ENCODE assay signal across 9 mouse cellular contexts in genomic region chr7:127773664-127774384, GRCm38 (mm10). TPM values are rescaled to one million over a fixed set of nuclear protein-coding genes. Genes with fewer than 3 reads are reported as not detected.
DNase-seq lines count a peak whose midpoint lies in the region; ATAC-seq and TF ChIP-seq lines count a peak whose summit lies in the region.
"Had no signal": no experiment of that assay in that cellular context is flagged by ENCODE, and none has a peak within 500 bp of the region (broad histone marks: within the 10 kb centered on the region; RNA-seq: fewer than 3 reads in every experiment).

No protein-coding gene starts in this region.

- ATAC-seq in hindbrain, embryonic 16.5 days: no peak

- in situ Hi-C loops in ES-E14 (cut with MboI; ENCODE audit: low sequenced_read_pairs in 2 of 2, unreplicated experiment in 2 of 2): no loop called here

- no peak overlapping the region for H3K9ac ChIP-seq in hindbrain, embryonic 16.5 days (ENCODE audit: low read depth, low read length)
- H3K9ac ChIP-seq in ES-E14 (ENCODE audit: insufficient read depth, low read depth, low read length, poor library complexity, severe bottlenecking): 0 out of 2 replicates have a peak overlapping the region, but pooled peaks have one; percentile 26
- H3K9ac ChIP-seq: embryonic facial prominence, embryonic 15.5 days had no signal

- no peak overlapping the region for H3K4me2 ChIP-seq in hindbrain, embryonic 16.5 days (ENCODE audit: low read length)
- H3K4me2 ChIP-seq: embryonic facial prominence, embryonic 15.5 days had no signal

- H3K27me3 ChIP-seq in hindbrain, embryonic 10.5 days (ENCODE audit: insufficient read depth, poor library complexity, severe bottlenecking): no peaks in the 10 kb centered on the region
- no peaks in the 10 kb centered on the region for H3K27me3 ChIP-seq in hindbrain, embryonic 16.5 days (replicated peaks; ENCODE audit: control insufficient read depth, insufficient read depth, low read length)
- H3K27me3 ChIP-seq: embryonic facial prominence, embryonic 15.5 days had no signal

- no peak overlapping the region for H3K27ac ChIP-seq in hindbrain, embryonic 10.5 days
- no peak overlapping the region for H3K27ac ChIP-seq in hindbrain, embryonic 16.5 days (ENCODE audit: low read depth, low read length)
- no peak overlapping the region for H3K27ac ChIP-seq in ES-E14 (ENCODE audit: insufficient read depth, low read depth, low read length, poor library complexity, severe bottlenecking)
- H3K27ac ChIP-seq: embryonic facial prominence, embryonic 15.5 days had no signal

- peak; percentile 67 for DNase-seq in hindbrain, embryonic 10.5 days (ENCODE audit: low spot score)
- DNase-seq in ES-E14 (ENCODE audit: low read depth, low spot score): peak; percentile 79
- peak; percentile 84 for DNase-seq in cerebellum, adult 11-12 months
- DNase-seq in gastrocnemius, adult 8-10 months (ENCODE audit: low spot score in 2 of 2): peak; percentile 33 to 59
- peak; percentile 53 to 78 for DNase-seq in layer of hippocampus, adult 18-20 months (ENCODE audit: low spot score in 2 of 2)
- DNase-seq in lung, postnatal 36 days: peak; percentile 84
- DNase-seq in spleen, postnatal 4 days (ENCODE audit: low spot score in 2 of 2): peak; percentile 81 to 90

- H3K36me3 ChIP-seq in hindbrain, embryonic 10.5 days: peaks cover 5% of the 10 kb centered on the region
- H3K36me3 ChIP-seq in hindbrain, embryonic 16.5 days (ENCODE audit: control insufficient read depth, insufficient read depth, low read length): peaks cover under 1% of the 10 kb centered on the region; the same call in 1 of the 2 replicates
- H3K36me3 ChIP-seq in ES-E14 (ENCODE audit: control insufficient read depth, insufficient read depth, low read length, poor library complexity, severe bottlenecking): peaks cover 14% of the 10 kb centered on the region; the same call in 1 of the 2 replicates

- no peaks in the 10 kb centered on the region for H3K9me3 ChIP-seq in hindbrain, embryonic 10.5 days
- H3K9me3 ChIP-seq in hindbrain, embryonic 16.5 days (ENCODE audit: control insufficient read depth, low read length): no peaks in the 10 kb centered on the region
- H3K9me3 ChIP-seq in ES-E14 (ENCODE audit: control insufficient read depth, insufficient read depth, low read depth, low read length): no peaks in the 10 kb centered on the region
- H3K9me3 ChIP-seq: embryonic facial prominence, embryonic 15.5 days had no signal

- 45% methylated on average over 9 of the region's 9 CpGs for WGBS in hindbrain, embryonic 10.5 days
- WGBS in hindbrain, embryonic 16.5 days: 43% methylated on average over 9 of the region's 9 CpGs

- peak overlapping the region; percentile 16; the same call in 1 of the 2 replicates for H3K4me3 ChIP-seq in hindbrain, embryonic 10.5 days
- no peak overlapping the region for H3K4me3 ChIP-seq in hindbrain, embryonic 16.5 days (ENCODE audit: low read length)
- no peak overlapping the region for H3K4me3 ChIP-seq in ES-E14 (ENCODE audit: insufficient read depth in 1 of 2, low read depth in 1 of 2, low read length in 2 of 2, poor library complexity in 1 of 2, severe bottlenecking in 1 of 2)
- H3K4me3 ChIP-seq: embryonic facial prominence, embryonic 15.5 days had no signal

- H3K4me1 ChIP-seq in hindbrain, embryonic 10.5 days (replicated peaks): peaks cover 52% of the 10 kb centered on the region
- peaks cover 28% of the 10 kb centered on the region for H3K4me1 ChIP-seq in hindbrain, embryonic 16.5 days (ENCODE audit: control insufficient read depth, insufficient read depth, low read depth, low read length)
- H3K4me1 ChIP-seq in ES-E14 (ENCODE audit: control insufficient read depth in 2 of 2, insufficient read depth in 2 of 2, low read length in 2 of 2, poor library complexity in 1 of 2): peaks cover 0 to 3% of the 10 kb centered on the region in 2 experiments; a peak in 3 of 4 replicates

TF ChIP-seq in ES-E14, 5 proteins besides CTCF, POLR2A, EP300 and RAD21:
- TF ChIP-seq ZC3H11A (IDR thresholded peaks at IDR 0.05; ENCODE audit: borderline replicate concordance, low read depth, low read length): no peak
- TF ChIP-seq ZNF384 (IDR thresholded peaks at IDR 0.05; ENCODE audit: low read depth, low read length): no peak
- TF ChIP-seq MAFK (IDR thresholded peaks at IDR 0.05; ENCODE audit: insufficient read depth, low read depth, low read length): no peak
- no peak for TF ChIP-seq CHD2 (IDR thresholded peaks at IDR 0.05; ENCODE audit: low read depth, low read length)
- no peak for TF ChIP-seq HCFC1 (IDR thresholded peaks at IDR 0.05; ENCODE audit: borderline replicate concordance, insufficient read depth, low read length)

RNA-seq across cellular contexts. Expression of gene Setd1a, which starts 2.6 kb away (rescaled TPM):
- polyA plus RNA-seq in hindbrain, embryonic 10.5 days (2016; fragmentation: Nextera tagmentation; extraction: Ambion mirVana): 16.5 and 18.7 TPM in 2 replicates
- 12.8 and 14.6 TPM in 2 replicates for polyA plus RNA-seq in hindbrain, embryonic 16.5 days (2015; fragmentation: Nextera tagmentation; extraction: Ambion mirVana)
- total RNA-seq in ES-E14 (2012; rRNA removed): 22.6 and 24.4 TPM in 2 replicates
- total RNA-seq in gastrocnemius, adult 8-10 months (2022): 10 to 100 TPM; 16.4 to 22.8 (median 18.6) TPM
- 10 to 100 TPM; 35.4 to 44.6 TPM for total RNA-seq in layer of hippocampus, adult 18-20 months (2021)

RNA-seq across cellular contexts. Expression of gene Orai3, which starts 4.2 kb away (rescaled TPM):
- 10.3 and 11.9 TPM in 2 replicates for polyA plus RNA-seq in hindbrain, embryonic 10.5 days (2016; fragmentation: Nextera tagmentation; extraction: Ambion mirVana)
- polyA plus RNA-seq in hindbrain, embryonic 16.5 days (2015; fragmentation: Nextera tagmentation; extraction: Ambion mirVana): 10.4 and 11.3 TPM in 2 replicates
- 14.0 and 30.7 TPM in 2 replicates for total RNA-seq in ES-E14 (2012; rRNA removed)
- 10 to 100 TPM; 12.2 to 13.6 (median 12.9) TPM for total RNA-seq in gastrocnemius, adult 8-10 months (2022)
- total RNA-seq in layer of hippocampus, adult 18-20 months (2021): 10 to 100 TPM; 25.9 to 29.3 TPM

RNA-seq across cellular contexts. Expression of gene Gm49388, which starts 11.6 kb away (rescaled TPM):
- not detected in 2 replicates for polyA plus RNA-seq in hindbrain, embryonic 10.5 days (2016; fragmentation: Nextera tagmentation; extraction: Ambion mirVana)
- not detected in 2 replicates for polyA plus RNA-seq in hindbrain, embryonic 16.5 days (2015; fragmentation: Nextera tagmentation; extraction: Ambion mirVana)
- 1.5 and 1.9 TPM in 2 replicates for total RNA-seq in ES-E14 (2012; rRNA removed)
- 1 to 10 TPM; 1.6 to 2.3 (median 2.1) TPM for total RNA-seq in gastrocnemius, adult 8-10 months (2022)
- total RNA-seq in layer of hippocampus, adult 18-20 months (2021): 1 to 10 TPM; 4.1 to 5.2 TPM
- polyA plus RNA-seq: embryonic facial prominence, embryonic 15.5 days had no signal

RNA-seq across cellular contexts. Expression of gene Hsd3b7, which starts 26.6 kb away (rescaled TPM):
- polyA plus RNA-seq in hindbrain, embryonic 10.5 days (2016; fragmentation: Nextera tagmentation; extraction: Ambion mirVana): 7.4 and 7.8 TPM in 2 replicates
- 11.9 and 12.1 TPM in 2 replicates for polyA plus RNA-seq in hindbrain, embryonic 16.5 days (2015; fragmentation: Nextera tagmentation; extraction: Ambion mirVana)
- total RNA-seq in ES-E14 (2012; rRNA removed): 14.7 and 22.5 TPM in 2 replicates
- total RNA-seq in gastrocnemius, adult 8-10 months (2022): 1 to 10 TPM; 1.5 to 4.2 (median 1.9) TPM
- 1 to 10 TPM; 6.3 to 7.8 TPM for total RNA-seq in layer of hippocampus, adult 18-20 months (2021)

RNA-seq across cellular contexts. Expression of gene Fbxl19, which starts 29.5 kb away (rescaled TPM):
- 8.6 and 8.9 TPM in 2 replicates for polyA plus RNA-seq in hindbrain, embryonic 10.5 days (2016; fragmentation: Nextera tagmentation; extraction: Ambion mirVana)
- polyA plus RNA-seq in hindbrain, embryonic 16.5 days (2015; fragmentation: Nextera tagmentation; extraction: Ambion mirVana): 6.8 TPM in 2 replicates
- total RNA-seq in ES-E14 (2012; rRNA removed): 86.9 and 93.0 TPM in 2 replicates
- 1 to 10 TPM in 2 of 4 experiments, under 1 TPM in 2; 0.92 to 1.6 (median 1.1) TPM for total RNA-seq in gastrocnemius, adult 8-10 months (2022)
- 10 to 100 TPM; 59.2 to 59.7 TPM for total RNA-seq in layer of hippocampus, adult 18-20 months (2021)
